Mouse (Mus musculus): ENCODE measurements around the gene Sar1b.
"Not testable (repeated sequence)": the region's sequence is repeated elsewhere in the genome, so short reads cannot be mapped to it uniquely, and the experiment has no call there.

The Sar1b gene

GRCm38 (mm10) chr11:51767579-51768220, 4.2 kb downstream of the Sar1b start:
- in situ Hi-C loops (cut with MboI; ENCODE audit: low pct_unique_long_range_greater_than_20kb in 1 of 2, low sequenced_read_pairs in 2 of 2, unreplicated experiment in 1 of 2) = no loop called here

- in situ Hi-C loops (cut with MboI; ENCODE audit: low pct_unique_long_range_greater_than_20kb in 1 of 2, low sequenced_read_pairs in 2 of 2, unreplicated experiment in 1 of 2) = no loop called here
Measured at GRCm38 (mm10) chr11:51768296-51768695, 4.8 kb downstream of the Sar1b start.

GRCm38 (mm10) chr11:51775507-51775906, 12.0 kb downstream of the Sar1b start:
- in situ Hi-C loops (cut with MboI; ENCODE audit: low pct_unique_long_range_greater_than_20kb in 1 of 2, low sequenced_read_pairs in 2 of 2, unreplicated experiment in 1 of 2) = no loop called here

- in situ Hi-C loops (cut with MboI; ENCODE audit: low pct_unique_long_range_greater_than_20kb in 1 of 2, low sequenced_read_pairs in 2 of 2, unreplicated experiment in 1 of 2) = no loop called here
Measured at GRCm38 (mm10) chr11:51777478-51777877, 14.0 kb downstream of the Sar1b start.

GRCm38 (mm10) chr11:51780773-51781267, 17.3 kb downstream of the Sar1b start:
- in situ Hi-C loops (cut with MboI; ENCODE audit: low pct_unique_long_range_greater_than_20kb in 1 of 2, low sequenced_read_pairs in 2 of 2, unreplicated experiment in 1 of 2) = no loop called here

- in situ Hi-C loops (cut with MboI; ENCODE audit: low pct_unique_long_range_greater_than_20kb in 1 of 2, low sequenced_read_pairs in 2 of 2, unreplicated experiment in 1 of 2) = no loop called here
Measured at GRCm38 (mm10) chr11:51782721-51783120, 19.2 kb downstream of the Sar1b start.

- in situ Hi-C loops (cut with MboI; ENCODE audit: low pct_unique_long_range_greater_than_20kb in 1 of 2, low sequenced_read_pairs in 2 of 2, unreplicated experiment in 1 of 2) = no loop called here
Measured at GRCm38 (mm10) chr11:51785926-51786325, 22.4 kb downstream of the Sar1b start.

GRCm38 (mm10) chr11:51789735-51790134, 26.2 kb downstream of the Sar1b start:
- in situ Hi-C loops (cut with MboI; ENCODE audit: low pct_unique_long_range_greater_than_20kb in 1 of 2, low sequenced_read_pairs in 2 of 2, unreplicated experiment in 1 of 2) = not testable (repeated sequence)

- in situ Hi-C loops (cut with MboI; ENCODE audit: low pct_unique_long_range_greater_than_20kb in 1 of 2, low sequenced_read_pairs in 2 of 2, unreplicated experiment in 1 of 2) = no loop called here
Measured at GRCm38 (mm10) chr11:51790662-51791061, 27.2 kb downstream of the Sar1b start.

- in situ Hi-C loops (cut with MboI; ENCODE audit: low pct_unique_long_range_greater_than_20kb in 1 of 2, low sequenced_read_pairs in 2 of 2, unreplicated experiment in 1 of 2) = no loop called here
Measured at GRCm38 (mm10) chr11:51796272-51796671, 32.8 kb downstream of the Sar1b start.

GRCm38 (mm10) chr11:51800634-51801325, 37.3 kb downstream of the Sar1b start:
- in situ Hi-C loops (cut with MboI; ENCODE audit: low pct_unique_long_range_greater_than_20kb in 1 of 2, low sequenced_read_pairs in 2 of 2, unreplicated experiment in 1 of 2) = no loop called here

GRCm38 (mm10) chr11:51805221-51805981, 41.9 kb downstream of the Sar1b start:
- in situ Hi-C loops (cut with MboI; ENCODE audit: low pct_unique_long_range_greater_than_20kb in 1 of 2, low sequenced_read_pairs in 2 of 2, unreplicated experiment in 1 of 2) = no loop called here

GRCm38 (mm10) chr11:51807108-51807879, 43.8 kb downstream of the Sar1b start:
- in situ Hi-C loops (cut with MboI; ENCODE audit: low pct_unique_long_range_greater_than_20kb in 1 of 2, low sequenced_read_pairs in 2 of 2, unreplicated experiment in 1 of 2) = no loop called here

GRCm38 (mm10) chr11:51809632-51810224, 46.2 kb downstream of the Sar1b start:
- in situ Hi-C loops (cut with MboI; ENCODE audit: low pct_unique_long_range_greater_than_20kb in 1 of 2, low sequenced_read_pairs in 2 of 2, unreplicated experiment in 1 of 2) = no loop called here

GRCm38 (mm10) chr11:51811230-51811629, 47.7 kb downstream of the Sar1b start:
- in situ Hi-C loops (cut with MboI; ENCODE audit: low pct_unique_long_range_greater_than_20kb in 1 of 2, low sequenced_read_pairs in 2 of 2, unreplicated experiment in 1 of 2) = no loop called here

GRCm38 (mm10) chr11:51812022-51812546, 48.6 kb downstream of the Sar1b start:
- in situ Hi-C loops (cut with MboI; ENCODE audit: low pct_unique_long_range_greater_than_20kb in 1 of 2, low sequenced_read_pairs in 2 of 2, unreplicated experiment in 1 of 2) = no loop called here

- in situ Hi-C loops (cut with MboI; ENCODE audit: low pct_unique_long_range_greater_than_20kb in 1 of 2, low sequenced_read_pairs in 2 of 2, unreplicated experiment in 1 of 2) = loop anchor here in 1 of 2 experiments (5.0 kb wide), 1 partner anchor 150 kb away; the partner anchor contains the start of gene Cdkn2aipnl
Measured at GRCm38 (mm10) chr11:51817756-51818155, 54.3 kb downstream of the Sar1b start.

- in situ Hi-C loops (cut with MboI; ENCODE audit: low pct_unique_long_range_greater_than_20kb in 1 of 2, low sequenced_read_pairs in 2 of 2, unreplicated experiment in 1 of 2) = loop anchor here in 1 of 2 experiments (5.0 kb wide), 1 partner anchor 148 kb away; the partner anchor contains the start of gene Cdkn2aipnl
Measured at GRCm38 (mm10) chr11:51818837-51819236, 55.4 kb downstream of the Sar1b start.

Data from mouse embryonic stem cell (cell line).